Mouse (Mus musculus) forebrain, embryonic 15.5 days (tissue): ENCODE measurements around the gene Ampd2. TPM values are rescaled to one million over a fixed set of nuclear protein-coding genes. Genes with fewer than 3 reads are reported as not detected.
A peak's percentile ranks its signal among the peaks of the same experiment; 100 is the strongest.

Source experiments
- ATAC-seq: fragments of 200-750 bp; cut with Nextera tagmentation; replicated peaks from 2 replicates; pipeline ENCODE4 v1.8.0; 2017; ENCODE audit warnings: mild to moderate bottlenecking, moderate TSS enrichment, moderate library complexity
- H3K27ac ChIP-seq: fragments of 300-500 bp; sonication (generic); replicated peaks from 2 replicates; pipeline ENCODE4 v1.5.1; 2015; ENCODE audit warnings: mild to moderate bottlenecking, inconsistent platforms
- H3K27me3 ChIP-seq: fragments of 300-500 bp; sonication (generic); 2 replicates; pipeline ENCODE4 v1.6.1; 2015; ENCODE audit warnings: inconsistent platforms
- H3K36me3 ChIP-seq: fragments of 300-500 bp; sonication (generic); 2 replicates; pipeline ENCODE4 v1.6.1; 2015; ENCODE audit warnings: mild to moderate bottlenecking, inconsistent platforms
- H3K4me1 ChIP-seq: fragments of 300-500 bp; sonication (generic); 2 replicates; pipeline ENCODE4 v1.6.1; 2015; ENCODE audit warnings: inconsistent platforms
- H3K4me2 ChIP-seq: fragments of 300-500 bp; sonication (generic); replicated peaks from 2 replicates; pipeline ENCODE4 v1.6.1; 2015; ENCODE audit warnings: mild to moderate bottlenecking, inconsistent platforms
- H3K4me3 ChIP-seq: fragments of 300-500 bp; sonication (generic); 2 replicates; pipeline ENCODE4 v1.5.1; 2015; ENCODE audit warnings: mild to moderate bottlenecking, inconsistent platforms
- H3K9ac ChIP-seq: fragments of 300-500 bp; sonication (generic); replicated peaks from 2 replicates; pipeline ENCODE4 v1.6.1; 2015; ENCODE audit warnings: mild to moderate bottlenecking, inconsistent platforms
- H3K9me3 ChIP-seq: fragments of 300-500 bp; sonication (generic); 2 replicates; pipeline ENCODE4 v1.6.1; 2016; ENCODE audit warnings: inconsistent platforms
- WGBS: fragments of 180-500 bp; shearing (Covaris S2); methylation state at CpG from one replicate; pipeline ENCODE4 v1.1.7; 2015; ENCODE audit warnings: mixed read lengths; 5-methylcytosine and 5-hydroxymethylcytosine counted together
- polyA plus RNA-seq: library from polyadenylated mRNA; unstranded; fragments of >200 nt; fragmentation: Nextera tagmentation; extraction: Ambion mirVana; gene quantifications from 2 replicates; pipeline ENCODE4 v1.2.1, GENCODE M21; 2015

Ampd2 gene
- polyA plus RNA-seq, result 49.4 and 50.7 TPM in 2 replicates

- Histone ChIP-seq H3K27me3 (no peaks in the 10 kb centered on the region), H3K36me3 (no peaks in the 10 kb centered on the region), H3K9me3 (no peaks in the 10 kb centered on the region), H3K4me2 (peak within 1 kb of the TSS; percentile 100), H3K4me1 (peaks cover 48% of the 10 kb centered on the region), H3K9ac (peak within 1 kb of the TSS; percentile 62), H3K4me3 (peak within 1 kb of the TSS; percentile 53), H3K27ac (peak within 1 kb of the TSS; percentile 73)
- ATAC-seq, result no peak
- WGBS, result 2% methylated on average over 29 of the region's 29 CpGs
These were observed at the start of gene Ampd2 for GRCm38 (mm10) chr3:108086470-108086979. TSS of gene Ampd2 (minus strand) at chr3:108086651.

GRCm38 (mm10) chr3:108134701-108135100 lies 48.2 kb upstream of the Ampd2 start:
- no peak; the same call in 1 of the 2 replicates for ATAC-seq

DNA sequence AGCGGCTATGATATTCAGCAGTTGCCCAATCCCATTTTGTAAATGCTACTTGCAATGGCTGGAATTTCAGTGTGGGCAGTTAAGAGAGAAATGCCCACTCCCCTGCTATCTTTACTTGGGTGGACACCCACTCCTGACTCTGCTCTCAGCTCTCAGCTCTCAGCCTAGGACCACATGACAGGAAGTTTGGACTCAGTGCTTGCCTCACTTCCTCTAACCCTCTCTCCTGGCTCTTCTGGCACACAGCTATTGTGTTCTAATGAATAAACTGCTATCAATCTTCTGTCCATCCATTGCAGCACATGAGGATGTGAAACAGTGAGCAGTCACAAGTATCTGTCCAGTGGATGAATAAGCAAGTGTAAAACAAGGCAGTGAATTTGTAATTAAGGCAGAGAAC lies 46.0 kb upstream of the Ampd2 start:
- no peak overlapping the region for H3K9ac ChIP-seq
- H3K27me3 ChIP-seq, result no peaks in the 10 kb centered on the region
- WGBS, result 93% methylated on average over 1 of the region's 1 CpGs
- ATAC-seq, result no peak
- H3K4me3 ChIP-seq, result no peak overlapping the region
- no peaks in the 10 kb centered on the region for H3K9me3 ChIP-seq
- H3K4me2 ChIP-seq, result no peak overlapping the region
- 0 out of 2 replicates have a peak, but pooled peaks cover 2% of the 10 kb centered on the region for H3K36me3 ChIP-seq
- no peak overlapping the region for H3K27ac ChIP-seq
- peaks cover 10% of the 10 kb centered on the region; the same call in 1 of the 2 replicates for H3K4me1 ChIP-seq

More at GRCm38 (mm10) chr3:108134701-108135100, 48.2 kb upstream of the Ampd2 start:
- Histone ChIP-seq H3K4me1 (peaks cover 15% of the 10 kb centered on the region), H3K27ac (peak overlapping the region; percentile 34; the same call in 1 of the 2 replicates), H3K4me3 (no peak overlapping the region), H3K9ac (no peak overlapping the region), H3K27me3 (no peaks in the 10 kb centered on the region), H3K4me2 (no peak overlapping the region), H3K9me3 (no peaks in the 10 kb centered on the region), H3K36me3 (0 out of 2 replicates have a peak, but pooled peaks cover 2% of the 10 kb centered on the region)
- WGBS, result 80% methylated on average over 11 of the region's 11 CpGs

DNA sequence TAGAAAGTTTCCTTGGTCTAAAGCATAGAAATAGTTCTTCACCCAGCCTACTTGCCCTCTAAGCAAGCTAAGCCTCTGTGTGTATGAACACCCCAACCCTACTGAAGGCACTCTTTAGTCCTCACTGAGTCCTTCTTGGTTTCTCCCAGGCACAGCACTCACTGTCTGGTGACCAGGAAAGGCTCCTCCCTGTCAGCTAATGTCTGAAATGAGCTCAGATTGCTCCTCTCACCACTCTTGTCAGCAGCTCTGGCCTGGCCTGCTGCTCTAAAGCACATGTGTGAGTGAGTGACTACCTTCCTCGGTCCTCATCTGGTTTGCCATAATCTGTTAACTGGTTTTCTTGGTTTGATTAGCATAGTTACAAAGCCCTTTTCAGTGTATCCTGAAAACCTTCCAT lies 45.4 kb upstream of the Ampd2 start:
- ATAC-seq, result no peak
- no peak overlapping the region for H3K4me2 ChIP-seq
- H3K27ac ChIP-seq, result no peak overlapping the region
- H3K36me3 ChIP-seq, result 0 out of 2 replicates have a peak, but pooled peaks cover 2% of the 10 kb centered on the region
- no peak overlapping the region for H3K9ac ChIP-seq
- no peaks in the 10 kb centered on the region for H3K9me3 ChIP-seq
- 75% methylated on average over 1 of the region's 1 CpGs for WGBS
- H3K4me1 ChIP-seq, result peaks cover 10% of the 10 kb centered on the region; the same call in 1 of the 2 replicates
- H3K27me3 ChIP-seq, result no peaks in the 10 kb centered on the region
- H3K4me3 ChIP-seq, result no peak overlapping the region

GRCm38 (mm10) chr3:108131216-108131615 lies 44.8 kb upstream of the Ampd2 start:
- Histone ChIP-seq H3K4me2 (no peak overlapping the region), H3K27me3 (no peaks in the 10 kb centered on the region), H3K27ac (no peak overlapping the region), H3K4me1 (peaks cover 9% of the 10 kb centered on the region; the same call in 1 of the 2 replicates), H3K36me3 (no peaks in the 10 kb centered on the region), H3K4me3 (no peak overlapping the region), H3K9ac (no peak overlapping the region), H3K9me3 (no peaks in the 10 kb centered on the region)
- 95% methylated on average over 5 of the region's 5 CpGs for WGBS
- ATAC-seq, result no peak

DNA sequence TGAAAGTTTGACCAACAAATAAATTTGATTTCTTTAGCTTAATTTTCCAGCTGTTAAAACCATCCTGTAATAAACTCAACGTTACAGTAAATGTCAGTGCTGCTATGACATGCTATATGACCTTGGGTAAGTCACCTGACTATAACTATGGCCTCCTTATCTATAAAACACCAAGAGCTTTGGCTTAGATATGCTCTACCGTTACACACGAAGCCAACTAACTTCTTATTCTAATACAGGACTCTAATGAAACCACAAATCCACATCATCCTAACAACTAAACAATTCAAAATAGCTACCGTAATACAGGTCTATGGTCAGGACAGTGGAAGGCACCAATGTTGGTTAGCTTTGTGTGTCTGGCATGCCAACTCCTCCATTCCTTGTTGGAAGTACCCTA lies 43.4 kb upstream of the Ampd2 start:
- Histone ChIP-seq H3K9me3 (no peaks in the 10 kb centered on the region), H3K36me3 (no peaks in the 10 kb centered on the region), H3K4me2 (no peak overlapping the region), H3K27ac (no peak overlapping the region), H3K4me1 (peaks cover 3% of the 10 kb centered on the region; the same call in 1 of the 2 replicates), H3K27me3 (no peaks in the 10 kb centered on the region), H3K9ac (no peak overlapping the region), H3K4me3 (no peak overlapping the region)
- 96% methylated on average over 4 of the region's 4 CpGs for WGBS
- no peak for ATAC-seq

DNA sequence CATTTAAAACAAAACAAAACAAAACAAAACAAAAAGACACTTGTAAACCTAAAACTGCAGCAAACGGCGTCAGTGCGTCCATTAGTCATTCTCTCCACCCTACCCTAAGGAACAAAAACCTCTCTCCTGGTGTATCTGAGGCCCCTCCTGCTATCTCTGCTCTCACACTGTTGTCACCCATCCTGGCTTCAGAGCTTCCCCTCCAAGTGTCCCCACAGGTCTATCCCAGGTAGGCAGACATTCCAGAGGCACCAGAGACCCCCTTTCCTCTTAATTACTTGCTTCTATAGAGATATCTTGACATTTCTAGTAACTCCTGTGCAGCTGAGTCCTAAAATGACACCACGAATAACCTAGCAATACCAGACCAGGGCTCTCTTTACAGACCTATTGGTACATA lies 42.9 kb upstream of the Ampd2 start:
- Histone ChIP-seq H3K27ac (no peak overlapping the region), H3K4me2 (no peak overlapping the region), H3K4me1 (no peaks in the 10 kb centered on the region), H3K36me3 (no peaks in the 10 kb centered on the region), H3K4me3 (no peak overlapping the region), H3K27me3 (no peaks in the 10 kb centered on the region), H3K9ac (no peak overlapping the region), H3K9me3 (no peaks in the 10 kb centered on the region)
- 91% methylated on average over 4 of the region's 4 CpGs for WGBS
- ATAC-seq, result no peak

GRCm38 (mm10) chr3:108128520-108128919 lies 42.1 kb upstream of the Ampd2 start:
- Histone ChIP-seq H3K4me3 (no peak overlapping the region), H3K36me3 (no peaks in the 10 kb centered on the region), H3K27ac (no peak overlapping the region), H3K4me2 (no peak overlapping the region), H3K4me1 (no peaks in the 10 kb centered on the region), H3K9me3 (no peaks in the 10 kb centered on the region), H3K9ac (no peak overlapping the region), H3K27me3 (no peaks in the 10 kb centered on the region)
- no peak for ATAC-seq
- 89% methylated on average over 5 of the region's 5 CpGs for WGBS

DNA sequence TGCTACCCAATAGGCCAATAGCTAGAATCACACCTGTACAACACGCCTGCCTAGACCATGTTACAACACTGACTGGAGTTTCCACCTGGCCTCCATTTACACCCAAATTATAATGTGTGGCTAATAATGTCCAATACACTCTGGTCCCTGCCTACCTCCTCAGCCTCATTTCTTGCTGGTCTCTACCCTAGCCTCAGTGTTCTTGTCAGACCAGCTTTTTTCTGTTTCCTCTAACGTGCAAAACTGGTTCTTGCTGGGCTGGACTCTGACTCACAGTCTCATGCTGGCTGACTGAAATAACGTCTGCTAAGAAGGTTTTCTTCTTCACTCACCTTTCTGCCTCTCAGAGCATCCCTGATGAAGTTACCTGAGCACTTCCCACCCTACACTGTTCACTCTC lies 39.9 kb upstream of the Ampd2 start:
- no peak overlapping the region for H3K4me3 ChIP-seq
- H3K27ac ChIP-seq, result no peak overlapping the region
- no peaks in the 10 kb centered on the region for H3K9me3 ChIP-seq
- no peaks in the 10 kb centered on the region for H3K27me3 ChIP-seq
- no peaks in the 10 kb centered on the region for H3K4me1 ChIP-seq
- no peak overlapping the region for H3K9ac ChIP-seq
- peaks cover 15% of the 10 kb centered on the region for H3K36me3 ChIP-seq
- no peak overlapping the region for H3K4me2 ChIP-seq
- ATAC-seq, result no peak
- WGBS, result 83% methylated on average over 3 of the region's 3 CpGs

GRCm38 (mm10) chr3:108124131-108124530 lies 37.7 kb upstream of the Ampd2 start:
- Histone ChIP-seq H3K27me3 (no peaks in the 10 kb centered on the region), H3K4me3 (no peak overlapping the region), H3K27ac (no peak overlapping the region), H3K4me1 (no peaks in the 10 kb centered on the region), H3K36me3 (peaks cover 28% of the 10 kb centered on the region), H3K4me2 (no peak overlapping the region), H3K9ac (no peak overlapping the region), H3K9me3 (no peaks in the 10 kb centered on the region)
- 71% methylated on average over 1 of the region's 1 CpGs for WGBS
- no peak for ATAC-seq

DNA sequence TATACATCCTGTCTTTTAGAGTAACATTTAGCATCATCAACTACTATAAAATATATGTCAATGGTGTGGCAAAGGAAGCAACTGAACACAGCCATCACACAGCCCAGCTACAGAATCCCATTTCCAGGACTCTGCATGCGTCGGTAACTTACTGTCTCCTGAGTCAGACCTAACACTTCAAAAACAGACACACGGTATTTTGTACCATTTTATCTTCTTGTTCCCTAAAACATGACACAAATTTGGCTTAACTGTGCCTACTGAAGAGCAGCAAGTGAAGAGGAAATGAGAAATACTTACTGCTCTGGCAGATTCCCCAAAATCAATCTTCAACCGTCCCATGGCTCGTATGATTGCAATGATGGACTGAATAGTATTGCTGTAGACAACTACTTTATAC lies 36.8 kb upstream of the Ampd2 start:
- ATAC-seq, result no peak
- Histone ChIP-seq H3K9ac (no peak overlapping the region), H3K36me3 (peaks cover 35% of the 10 kb centered on the region), H3K4me3 (no peak overlapping the region), H3K27me3 (no peaks in the 10 kb centered on the region), H3K9me3 (no peaks in the 10 kb centered on the region), H3K4me1 (no peaks in the 10 kb centered on the region), H3K27ac (no peak overlapping the region), H3K4me2 (no peak overlapping the region)
- 93% methylated on average over 5 of the region's 5 CpGs for WGBS

- Histone ChIP-seq H3K4me1 (no peaks in the 10 kb centered on the region), H3K4me3 (no peak overlapping the region), H3K4me2 (no peak overlapping the region), H3K36me3 (peaks cover 38% of the 10 kb centered on the region), H3K27ac (no peak overlapping the region), H3K9me3 (no peaks in the 10 kb centered on the region), H3K27me3 (no peaks in the 10 kb centered on the region), H3K9ac (no peak overlapping the region)
- WGBS, result 87% methylated on average over 3 of the region's 3 CpGs
- ATAC-seq, result no peak
These were observed 34.6 kb upstream of the Ampd2 start for GRCm38 (mm10) chr3:108121101-108121500.

DNA sequence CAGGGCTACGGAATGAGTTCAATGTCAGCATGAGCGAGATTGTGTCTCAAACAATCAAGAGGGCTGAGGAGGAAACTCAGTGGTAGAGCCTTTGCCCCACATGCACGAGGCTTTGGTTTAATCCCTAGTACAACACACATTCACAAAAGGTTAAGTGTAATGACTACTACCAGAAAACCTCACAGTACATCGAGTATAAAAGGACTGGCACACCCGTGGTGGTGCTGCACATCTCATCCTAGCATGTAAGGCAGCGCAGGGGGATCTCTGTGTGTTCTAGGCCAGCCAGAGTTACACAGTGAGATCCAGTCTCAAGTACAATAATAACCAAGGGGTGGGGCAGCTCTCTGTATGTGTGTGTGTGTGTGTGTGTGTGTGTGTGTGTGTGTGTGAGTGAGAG lies 31.0 kb upstream of the Ampd2 start:
- Histone ChIP-seq H3K27me3 (no peaks in the 10 kb centered on the region), H3K4me2 (no peak overlapping the region), H3K4me3 (no peak overlapping the region), H3K36me3 (peaks cover 45% of the 10 kb centered on the region), H3K9me3 (no peaks in the 10 kb centered on the region), H3K27ac (no peak overlapping the region), H3K9ac (no peak overlapping the region), H3K4me1 (no peaks in the 10 kb centered on the region)
- ATAC-seq, result no peak
- WGBS, result 90% methylated on average over 6 of the region's 6 CpGs
